Mouse (Mus musculus): ENCODE measurements around the gene Ppp1r13b. TPM values are rescaled to one million over a fixed set of nuclear protein-coding genes. Genes with fewer than 3 reads are reported as not detected.

Gene Ppp1r13b
- total RNA-seq, 2 experiments from 2014 or later, result 58.1 to 60.3 TPM

GRCm38 (mm10) chr12:111887005-111887404 is 20.9 kb downstream of the Ppp1r13b start:
- intact Hi-C loops (cut with DNase I), result loop anchor here (5.0 kb wide), 1 partner anchor 55 kb away; no protein-coding TSS in a partner anchor
- no peak for DNase-seq

DNA sequence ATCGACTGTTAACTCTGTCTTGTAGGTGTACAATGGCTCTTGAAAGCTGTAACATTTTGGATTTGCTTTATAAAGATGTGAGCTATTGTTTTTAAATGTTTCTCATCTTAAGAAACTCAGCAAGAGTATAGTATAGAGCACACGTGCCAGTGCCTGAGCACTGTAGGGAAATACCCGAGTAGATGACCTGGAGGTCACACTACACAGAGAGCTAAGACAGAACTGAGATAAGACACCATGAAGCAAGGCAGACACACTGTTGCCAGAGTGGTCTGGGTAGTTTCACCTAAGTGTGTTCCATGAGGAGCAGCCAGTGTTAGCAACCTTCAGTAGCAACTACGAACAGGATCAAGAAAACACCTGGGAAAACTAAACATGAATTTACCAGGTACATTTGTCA is 25.1 kb downstream of the Ppp1r13b start:
- no peak for DNase-seq
- intact Hi-C loops (cut with DNase I), result no loop called here

DNA sequence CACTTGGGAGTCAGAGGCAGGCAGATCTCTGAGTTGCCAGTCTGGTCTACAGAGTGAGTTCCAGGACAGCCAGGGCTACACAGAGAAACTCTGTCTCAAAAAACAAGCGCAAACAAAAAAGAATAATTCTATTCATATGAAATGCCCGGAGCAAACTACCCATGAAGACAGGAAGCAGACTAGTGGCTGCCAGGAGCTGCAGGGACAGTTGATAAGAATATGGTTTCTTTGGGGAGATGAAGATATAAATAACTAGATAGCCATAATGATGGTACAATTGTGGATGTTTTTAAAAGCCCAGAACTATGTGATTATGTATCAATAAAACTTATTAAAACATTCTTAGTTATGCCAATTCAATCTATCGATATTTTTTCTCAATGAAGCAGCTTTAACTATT is 25.9 kb downstream of the Ppp1r13b start:
- DNase-seq, result no peak
- intact Hi-C loops (cut with DNase I), result no loop called here

- peak; percentile 90 for DNase-seq
- intact Hi-C loops (cut with DNase I), result loop anchor here (5.0 to 10.0 kb wide), 2 partner anchors 124 to 217 kb away; no protein-coding TSS in a partner anchor
These were observed 29.7 kb downstream of the Ppp1r13b start for GRCm38 (mm10) chr12:111878213-111878612.

- DNase-seq, result no peak
- intact Hi-C loops (cut with DNase I), result loop anchor here (5.0 to 10.0 kb wide), 2 partner anchors 127 to 219 kb away; no protein-coding TSS in a partner anchor
These were observed 32.4 kb downstream of the Ppp1r13b start for GRCm38 (mm10) chr12:111875499-111875898.

DNA sequence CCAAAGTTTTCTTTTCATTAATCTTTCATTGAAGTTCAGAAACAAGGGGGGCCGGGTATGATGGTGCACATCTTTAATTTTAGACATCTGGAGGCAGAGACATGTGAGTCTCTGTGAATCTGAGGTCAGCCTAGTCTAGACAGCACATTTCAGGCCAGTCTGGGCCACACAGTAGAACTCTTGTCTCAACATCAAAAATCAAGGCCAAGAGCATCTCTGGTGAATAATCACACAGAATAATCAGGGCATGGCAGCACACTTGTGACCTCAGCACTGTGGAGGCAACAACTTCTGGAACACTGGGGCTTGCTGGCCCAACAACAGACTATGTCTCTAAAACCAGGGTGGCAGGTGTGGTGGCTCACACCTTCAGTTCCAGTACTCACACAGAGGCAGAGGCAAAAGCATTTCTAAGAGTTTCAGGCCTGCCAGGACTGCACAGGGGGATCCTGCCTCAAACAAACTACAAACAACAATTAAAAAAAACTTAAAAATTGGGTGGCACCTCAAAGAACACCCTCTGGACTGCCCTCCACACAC is 33.2 kb downstream of the Ppp1r13b start:
- intact Hi-C loops (cut with DNase I), result loop anchor here (5.0 to 10.0 kb wide), 2 partner anchors 128 to 220 kb away; no protein-coding TSS in a partner anchor
- no peak for DNase-seq

- DNase-seq, result no peak
- intact Hi-C loops (cut with DNase I), result loop anchor here (10.0 kb wide), 1 partner anchor 223 kb away; no protein-coding TSS in a partner anchor
These were observed 35.8 kb downstream of the Ppp1r13b start for GRCm38 (mm10) chr12:111872079-111872478.

DNA sequence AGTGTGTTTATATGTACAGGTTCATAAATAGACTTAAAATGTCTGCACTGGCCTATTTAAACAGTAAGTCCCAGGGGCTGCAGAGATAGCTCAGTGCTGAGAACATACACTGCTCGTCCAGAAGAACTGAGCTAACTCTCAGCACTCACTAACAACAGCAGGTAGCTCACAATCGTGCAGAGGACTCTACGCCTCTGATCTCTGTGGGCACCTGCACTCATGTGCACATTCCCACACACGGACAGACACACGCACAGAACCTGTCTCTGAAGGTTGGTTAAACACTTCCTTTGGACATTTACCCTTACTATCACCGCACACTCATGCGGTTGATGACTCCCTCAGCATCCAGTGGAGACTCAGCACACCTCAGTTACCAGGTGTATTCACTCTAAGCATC is 37.1 kb downstream of the Ppp1r13b start:
- DNase-seq, result no peak
- intact Hi-C loops (cut with DNase I), result loop anchor here (10.0 kb wide), 1 partner anchor 224 kb away; no protein-coding TSS in a partner anchor

DNA sequence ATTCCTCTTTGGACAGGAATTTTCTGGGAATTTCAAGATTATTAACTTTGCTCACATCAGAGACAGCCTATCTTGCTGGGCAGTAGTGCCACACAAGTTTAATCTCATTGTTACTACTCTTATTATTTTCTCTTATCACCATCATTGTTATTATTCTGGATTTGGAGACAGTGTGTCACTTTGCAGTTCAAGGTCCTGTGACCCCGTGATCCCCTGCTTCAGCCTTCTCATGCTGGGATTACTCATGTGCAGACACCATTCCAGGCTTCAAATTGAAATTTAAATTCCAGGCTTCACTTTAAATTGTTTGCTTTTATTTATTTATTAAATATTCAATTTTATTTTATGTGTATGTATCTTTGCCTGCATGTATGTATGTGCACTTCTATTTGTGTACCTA is 38.1 kb downstream of the Ppp1r13b start:
- intact Hi-C loops (cut with DNase I), result loop anchor here (10.0 kb wide), 1 partner anchor 225 kb away; no protein-coding TSS in a partner anchor
- no peak for DNase-seq

- intact Hi-C loops (cut with DNase I), result no loop called here
- no peak for DNase-seq
These were observed 43.6 kb downstream of the Ppp1r13b start for GRCm38 (mm10) chr12:111864206-111864824.

DNA sequence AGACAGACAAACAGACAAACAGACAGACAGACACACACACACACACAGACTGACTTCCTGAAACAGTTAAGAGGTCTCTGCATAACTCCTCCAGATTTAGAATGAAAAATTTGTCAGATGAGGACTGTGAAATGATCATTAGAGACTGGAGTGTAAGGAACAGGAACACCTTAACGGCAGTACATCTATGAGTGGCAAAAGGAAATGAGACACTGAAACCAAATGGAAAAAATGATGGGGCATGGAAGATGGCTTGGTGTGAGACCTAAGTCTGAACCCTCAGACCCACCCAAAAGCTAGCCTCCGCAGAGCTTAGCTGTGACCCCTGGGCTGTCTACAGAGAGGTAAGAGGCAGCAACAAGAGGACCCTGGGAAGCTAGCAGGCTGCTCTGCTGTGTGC is 52.5 kb downstream of the Ppp1r13b start:
- intact Hi-C loops (cut with DNase I), result no loop called here
- no peak for DNase-seq

GRCm38 (mm10) chr12:111853546-111853945 is 54.4 kb downstream of the Ppp1r13b start:
- intact Hi-C loops (cut with DNase I), result no loop called here
- DNase-seq, result no peak

DNA sequence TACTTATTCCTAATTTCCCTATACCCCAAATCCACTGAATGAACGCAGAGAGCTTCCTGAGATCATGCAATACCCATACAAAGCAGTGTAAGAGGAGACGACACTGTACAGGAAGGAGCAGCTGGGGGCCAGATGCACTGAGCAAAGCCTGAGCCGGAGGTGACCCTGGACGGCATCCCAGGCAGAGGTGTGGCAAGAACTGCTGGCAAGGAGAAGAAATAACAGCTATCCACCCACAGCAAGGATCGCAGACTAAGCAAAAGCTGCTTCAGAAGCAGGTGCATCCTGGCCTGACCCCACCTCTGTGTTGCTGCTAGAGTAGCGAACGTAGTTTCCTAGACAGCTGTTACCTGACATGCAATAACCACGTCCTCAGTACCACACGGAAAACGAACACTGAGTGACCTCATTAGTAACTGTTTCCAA is 54.9 kb downstream of the Ppp1r13b start:
- intact Hi-C loops (cut with DNase I), result no loop called here
- DNase-seq, result no peak

DNA sequence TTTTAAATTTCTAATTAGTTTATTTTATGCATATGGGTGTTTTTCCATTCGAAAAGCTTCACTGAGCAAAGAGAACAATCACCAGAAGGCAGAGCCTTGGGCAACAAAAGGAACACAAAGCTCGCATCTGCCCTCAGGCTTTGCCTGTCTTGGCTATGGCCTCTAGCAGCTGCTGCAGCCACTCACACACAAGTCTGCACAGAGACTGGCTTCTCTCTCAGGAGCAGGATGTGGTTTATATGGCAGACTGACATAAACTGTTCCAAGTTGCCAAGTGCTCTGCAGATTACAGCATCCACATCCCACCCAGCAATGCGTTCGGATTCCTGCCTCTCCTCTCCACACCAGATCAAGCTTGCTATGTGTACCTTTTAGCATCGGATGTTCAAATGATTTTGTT is 56.2 kb downstream of the Ppp1r13b start:
- peak; percentile 40 for DNase-seq
- intact Hi-C loops (cut with DNase I), result no loop called here

GRCm38 (mm10) chr12:111851235-111851634 is 56.7 kb downstream of the Ppp1r13b start:
- DNase-seq, result no peak
- intact Hi-C loops (cut with DNase I), result no loop called here

DNA sequence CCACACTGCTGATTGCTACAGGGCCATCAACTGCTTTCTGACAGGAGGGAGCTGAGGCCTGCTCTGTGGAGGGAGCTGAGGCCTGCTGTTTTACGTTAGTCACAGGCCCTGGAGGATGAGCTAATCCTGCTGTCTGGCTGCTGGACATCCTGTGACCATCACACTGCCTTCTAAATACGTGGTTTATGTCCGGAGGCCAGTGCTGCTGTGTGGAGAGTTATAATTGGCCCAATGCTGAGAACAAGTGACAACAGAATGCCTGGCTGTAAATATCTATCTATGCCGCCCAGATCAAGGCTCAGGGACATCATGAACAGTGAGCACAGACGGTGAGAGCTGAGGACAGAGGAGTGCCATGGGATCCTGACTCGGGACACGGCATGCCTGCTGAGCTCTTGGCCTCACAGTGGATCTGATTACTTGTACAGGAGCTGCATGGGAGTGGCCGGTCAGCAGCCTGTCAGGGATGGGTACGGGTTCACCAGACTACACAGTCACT is 59.6 kb downstream of the Ppp1r13b start:
- DNase-seq, result no peak
- intact Hi-C loops (cut with DNase I), result no loop called here

- intact Hi-C loops (cut with DNase I), result no loop called here
- DNase-seq, result no peak
These were observed 61.1 kb downstream of the Ppp1r13b start for GRCm38 (mm10) chr12:111846815-111847214.

GRCm38 (mm10) chr12:111845953-111846352 is 62.0 kb downstream of the Ppp1r13b start:
- intact Hi-C loops (cut with DNase I), result no loop called here
- no peak for DNase-seq

GRCm38 (mm10) chr12:111843470-111843869 is 64.4 kb downstream of the Ppp1r13b start:
- DNase-seq, result no peak

DNA sequence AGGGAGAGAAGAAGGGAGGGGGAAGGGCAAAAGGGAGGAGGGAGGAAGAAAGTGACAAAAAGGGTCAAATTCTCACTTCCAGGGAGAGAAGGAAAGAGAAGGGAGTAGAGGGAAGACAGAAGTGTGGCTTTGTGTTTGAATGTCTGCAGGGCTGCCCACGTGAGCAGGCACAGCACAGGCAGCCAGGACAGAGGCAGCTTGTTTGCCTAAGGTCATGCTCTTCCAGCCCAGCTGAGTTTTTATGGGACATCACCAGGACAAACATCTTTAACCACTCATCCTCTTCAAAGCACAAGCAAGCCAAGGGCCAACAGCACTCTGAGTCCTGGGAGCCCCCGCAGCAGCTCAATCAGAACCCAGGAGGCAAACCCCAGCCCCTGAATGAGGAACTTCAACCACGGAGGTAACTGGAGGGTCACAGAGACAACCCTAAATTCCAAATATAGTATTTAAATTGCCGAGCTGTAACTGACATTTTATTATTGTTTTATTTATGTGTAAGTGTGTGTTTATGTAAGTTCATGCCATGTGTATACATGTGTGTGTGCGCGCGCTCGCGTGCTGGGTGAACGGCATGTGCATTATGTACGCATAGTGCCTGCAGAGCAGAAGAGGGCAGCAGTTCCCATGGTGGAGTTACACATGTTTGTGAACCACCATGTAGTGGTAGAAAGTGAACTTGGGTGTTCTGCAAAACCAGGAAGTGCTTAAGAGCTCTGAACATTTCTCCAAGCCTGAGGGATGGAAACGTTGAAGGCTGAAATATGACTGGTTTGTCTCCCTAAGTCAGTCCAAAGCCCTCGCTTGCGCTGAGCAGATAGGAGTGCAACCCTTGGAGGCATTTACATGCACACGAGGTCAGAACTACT is 65.1 kb downstream of the Ppp1r13b start:
- no peak for DNase-seq

More at GRCm38 (mm10) chr12:111843470-111843869, 64.4 kb downstream of the Ppp1r13b start:
- intact Hi-C loops (cut with DNase I), result no loop called here

GRCm38 (mm10) chr12:111833457-111833856 is 74.5 kb downstream of the Ppp1r13b start:
- intact Hi-C loops (cut with DNase I), result no loop called here

More for the DNA sequence above, 65.1 kb downstream of the Ppp1r13b start:
- intact Hi-C loops (cut with DNase I), result no loop called here

More at GRCm38 (mm10) chr12:111833457-111833856, 74.5 kb downstream of the Ppp1r13b start:
- DNase-seq, result no peak

Data from left cerebral cortex, postnatal 4 days (tissue).